Mouse (Mus musculus): Measurements from ENCODE around the gene Trpm5. TPM values are rescaled to one million over a fixed set of nuclear protein-coding genes. Genes with fewer than 3 reads are reported as not detected.

The Trpm5 gene
- polyA plus RNA-seq, 1 experiment from 2014 or later, result 0.42 TPM

- peak overlapping the region; percentile 91 for H3K4me2 ChIP-seq (ENCODE audit: low read depth, low read length)
- peak overlapping the region; percentile 92 for H3K9ac ChIP-seq (replicated peaks)
- TF ChIP-seq EP300 (IDR thresholded peaks at IDR 0.05; ENCODE audit: low read depth) (no peak), CTCF (IDR thresholded peaks at IDR 0.05; ENCODE audit: low read depth) (no peak)
- no peaks in the 10 kb centered on the region for H3K27me3 ChIP-seq (ENCODE audit: insufficient read depth, low read length)
- no peak for ATAC-seq
- H3K36me3 ChIP-seq (replicated peaks; ENCODE audit: insufficient read depth, low read length), result no peaks in the 10 kb centered on the region; the same call in 1 of the 2 replicates
- H3K4me1 ChIP-seq (ENCODE audit: insufficient read depth), result peaks cover 88% of the 10 kb centered on the region
- H3K4me3 ChIP-seq (ENCODE audit: low read depth, low read length), result peak overlapping the region; percentile 87
- no peak for DNase-seq
- H3K9me3 ChIP-seq (ENCODE audit: low read length), result no peaks in the 10 kb centered on the region
- H3K27ac ChIP-seq (ENCODE audit: low read depth), result peak overlapping the region; percentile 30; the same call in 1 of the 2 replicates
- 32% methylated on average over 3 of the region's 3 CpGs for WGBS (ENCODE audit: insufficient replicate concordance)
These were observed 39.9 kb downstream of the Trpm5 start for GRCm38 (mm10) chr7:143054612-143054965.

- Histone ChIP-seq H3K36me3 (replicated peaks; ENCODE audit: insufficient read depth, low read length) (no peaks in the 10 kb centered on the region; the same call in 1 of the 2 replicates), H3K4me2 (ENCODE audit: low read depth, low read length) (peak overlapping the region; percentile 91), H3K4me1 (ENCODE audit: insufficient read depth) (peaks cover 89% of the 10 kb centered on the region), H3K4me3 (ENCODE audit: low read depth, low read length) (peak overlapping the region; percentile 87), H3K27ac (ENCODE audit: low read depth) (peak overlapping the region; percentile 96; the same call in 1 of the 2 replicates), H3K9ac (replicated peaks) (peak overlapping the region; percentile 92), H3K9me3 (ENCODE audit: low read length) (no peaks in the 10 kb centered on the region), H3K27me3 (ENCODE audit: insufficient read depth, low read length) (no peaks in the 10 kb centered on the region)
- WGBS (ENCODE audit: insufficient replicate concordance), result 25% methylated on average over 11 of the region's 11 CpGs
- TF ChIP-seq EP300 (IDR thresholded peaks at IDR 0.05; ENCODE audit: low read depth), result no peak
- TF ChIP-seq CTCF (IDR thresholded peaks at IDR 0.05; ENCODE audit: low read depth), result no peak
- ATAC-seq (no peak), DNase-seq (no peak)
These were observed 40.4 kb downstream of the Trpm5 start for GRCm38 (mm10) chr7:143053961-143054611.

GRCm38 (mm10) chr7:143053008-143053899 lies 41.2 kb downstream of the Trpm5 start:
- peak overlapping the region; percentile 91 for H3K4me2 ChIP-seq (ENCODE audit: low read depth, low read length)
- no peaks in the 10 kb centered on the region for H3K27me3 ChIP-seq (ENCODE audit: insufficient read depth, low read length)
- peak; percentile 69 for ATAC-seq
- H3K9me3 ChIP-seq (ENCODE audit: low read length), result no peaks in the 10 kb centered on the region
- peak overlapping the region; percentile 96 for H3K27ac ChIP-seq (ENCODE audit: low read depth)
- peak overlapping the region; percentile 92 for H3K9ac ChIP-seq (replicated peaks)
- peak; percentile 66 for DNase-seq
- peaks cover 80% of the 10 kb centered on the region for H3K4me1 ChIP-seq (ENCODE audit: insufficient read depth)
- no peaks in the 10 kb centered on the region; the same call in 1 of the 2 replicates for H3K36me3 ChIP-seq (replicated peaks; ENCODE audit: insufficient read depth, low read length)
- peak overlapping the region; percentile 87 for H3K4me3 ChIP-seq (ENCODE audit: low read depth, low read length)
- WGBS (ENCODE audit: insufficient replicate concordance), result 0% methylated on average over 37 of the region's 46 CpGs
- TF ChIP-seq EP300 (IDR thresholded peaks at IDR 0.05; ENCODE audit: low read depth) (no peak), CTCF (IDR thresholded peaks at IDR 0.05; ENCODE audit: low read depth) (peak; percentile 41)

GRCm38 (mm10) chr7:143052626-143053007 lies 41.8 kb downstream of the Trpm5 start, which contains the start of gene Cd81:
Gene Cd81 (plus strand): TSS chr7:143052739.
- WGBS (ENCODE audit: insufficient replicate concordance), result under 1% methylated on average over 36 of the region's 37 CpGs
- DNase-seq (peak; percentile 91), ATAC-seq (peak; percentile 84)
- Histone ChIP-seq H3K36me3 (replicated peaks; ENCODE audit: insufficient read depth, low read length) (no peaks in the 10 kb centered on the region; the same call in 1 of the 2 replicates), H3K27me3 (ENCODE audit: insufficient read depth, low read length) (no peaks in the 10 kb centered on the region), H3K9me3 (ENCODE audit: low read length) (no peaks in the 10 kb centered on the region), H3K4me3 (ENCODE audit: low read depth, low read length) (peak within 1 kb of the TSS; percentile 87), H3K4me2 (ENCODE audit: low read depth, low read length) (peak within 1 kb of the TSS; percentile 91), H3K4me1 (ENCODE audit: insufficient read depth) (peaks cover 74% of the 10 kb centered on the region), H3K9ac (replicated peaks) (peak within 1 kb of the TSS; percentile 92), H3K27ac (ENCODE audit: low read depth) (peak within 1 kb of the TSS; percentile 96)
- no peak for TF ChIP-seq EP300 (IDR thresholded peaks at IDR 0.05; ENCODE audit: low read depth)
- TF ChIP-seq CTCF (IDR thresholded peaks at IDR 0.05; ENCODE audit: low read depth), result no peak

- Histone ChIP-seq H3K4me1 (ENCODE audit: insufficient read depth) (peaks cover 61% of the 10 kb centered on the region), H3K4me3 (ENCODE audit: low read depth, low read length) (no peak overlapping the region), H3K4me2 (ENCODE audit: low read depth, low read length) (no peak overlapping the region), H3K9ac (replicated peaks) (no peak overlapping the region), H3K9me3 (ENCODE audit: low read length) (no peaks in the 10 kb centered on the region), H3K36me3 (replicated peaks; ENCODE audit: insufficient read depth, low read length) (no peaks in the 10 kb centered on the region; the same call in 1 of the 2 replicates), H3K27me3 (ENCODE audit: insufficient read depth, low read length) (no peaks in the 10 kb centered on the region), H3K27ac (ENCODE audit: low read depth) (no peak overlapping the region)
- 35% methylated on average over 2 of the region's 2 CpGs for WGBS (ENCODE audit: insufficient replicate concordance)
- no peak for DNase-seq
- ATAC-seq, result no peak
- no peak for TF ChIP-seq EP300 (IDR thresholded peaks at IDR 0.05; ENCODE audit: low read depth)
- no peak for TF ChIP-seq CTCF (IDR thresholded peaks at IDR 0.05; ENCODE audit: low read depth)
These were observed 43.1 kb downstream of the Trpm5 start for GRCm38 (mm10) chr7:143051316-143051715.

Measured in liver, postnatal 0 days (tissue).